Mouse (Mus musculus): Measurements from ENCODE around the gene 4930544D05Rik. TPM values are rescaled to one million over a fixed set of nuclear protein-coding genes. Genes with fewer than 3 reads are reported as not detected.

4930544D05Rik gene
- polyA plus RNA-seq, 1 experiment from 2014 or later = not detected

DNA sequence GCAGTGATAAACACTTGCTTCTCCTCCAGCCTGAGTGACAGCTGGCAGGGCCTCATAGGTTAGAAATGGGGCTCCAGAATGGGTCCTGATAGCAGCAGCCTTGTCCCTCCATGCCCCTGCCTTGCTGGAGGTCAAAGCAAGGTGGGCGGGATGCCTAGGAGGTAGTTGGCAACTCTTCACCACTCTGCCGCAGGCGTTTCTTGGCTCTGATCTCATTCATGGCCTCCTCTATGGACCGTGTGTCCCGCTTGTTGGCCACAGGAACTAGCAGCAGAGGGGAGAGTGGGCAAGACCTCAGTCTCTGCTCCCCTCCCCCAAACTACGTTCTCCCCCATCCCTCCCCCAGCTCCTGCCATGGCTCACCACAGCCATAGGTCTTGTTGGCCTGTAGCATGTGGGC, 48.3 kb downstream of the 4930544D05Rik start:
- Histone ChIP-seq H3K4me3 (no peak overlapping the region), H3K9me3 (no peaks in the 10 kb centered on the region), H3K9ac (no peak overlapping the region), H3K36me3 (peaks cover 24% of the 10 kb centered on the region), H3K4me2 (no peak overlapping the region), H3K4me1 (replicated peaks) (peaks cover 13% of the 10 kb centered on the region), H3K27ac (replicated peaks) (no peak overlapping the region), H3K27me3 (no peaks in the 10 kb centered on the region)
- ATAC-seq (ENCODE audit: low FRiP score, low read depth) = no peak
- WGBS = 94% methylated on average over 6 of the region's 6 CpGs

DNA sequence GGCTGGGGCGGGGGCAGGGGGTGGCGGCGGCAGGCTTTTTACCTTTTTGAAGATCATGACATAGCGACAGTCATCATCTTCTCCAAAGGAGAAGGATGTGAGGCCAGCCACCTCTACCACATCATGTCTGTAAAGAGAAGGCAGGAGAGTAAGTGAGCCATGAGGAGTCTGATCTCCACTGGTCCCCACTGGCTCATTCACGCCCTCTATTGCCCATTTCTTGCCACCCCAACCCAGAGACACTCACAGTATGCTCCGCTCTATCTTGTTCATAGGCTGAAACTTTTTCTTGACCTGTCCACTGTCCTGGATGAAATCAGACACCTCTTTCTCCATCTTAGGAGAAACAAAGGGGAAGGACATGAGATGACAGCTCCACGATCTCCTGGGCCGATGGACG, 49.1 kb downstream of the 4930544D05Rik start:
- H3K4me3 ChIP-seq = no peak overlapping the region
- peaks cover 13% of the 10 kb centered on the region for H3K4me1 ChIP-seq (replicated peaks)
- H3K27ac ChIP-seq (replicated peaks) = no peak overlapping the region
- H3K4me2 ChIP-seq = no peak overlapping the region
- no peak overlapping the region for H3K9ac ChIP-seq
- WGBS = 92% methylated on average over 9 of the region's 9 CpGs
- peaks cover 24% of the 10 kb centered on the region for H3K36me3 ChIP-seq
- no peak for ATAC-seq (ENCODE audit: low FRiP score, low read depth)
- no peaks in the 10 kb centered on the region for H3K9me3 ChIP-seq
- H3K27me3 ChIP-seq = no peaks in the 10 kb centered on the region

Other genes with a start within 250 kb of the 4930544D05Rik start
- 30.7 and 33.6 TPM in 2 replicates for gene Pelp1, start 205.8 kb upstream of the 4930544D05Rik start, polyA plus RNA-seq (2015; fragmentation: Nextera tagmentation; extraction: Ambion mirVana)
- gene Arrb2, start 183.2 kb upstream of the 4930544D05Rik start, polyA plus RNA-seq (2015; fragmentation: Nextera tagmentation; extraction: Ambion mirVana) = 50.3 and 57.5 TPM in 2 replicates
- 45.6 and 49.2 TPM in 2 replicates for gene Med11, start 163.9 kb upstream of the 4930544D05Rik start, polyA plus RNA-seq (2015; fragmentation: Nextera tagmentation; extraction: Ambion mirVana)
- 0.77 and 0.90 TPM in 2 replicates for gene Zmynd15, start 156.4 kb upstream of the 4930544D05Rik start, polyA plus RNA-seq (2015; fragmentation: Nextera tagmentation; extraction: Ambion mirVana)
- gene Cxcl16, start 155.9 kb upstream of the 4930544D05Rik start, polyA plus RNA-seq (2015; fragmentation: Nextera tagmentation; extraction: Ambion mirVana) = 5.2 and 6.1 TPM in 2 replicates
- 3.4 and 4.0 TPM in 2 replicates for gene Tm4sf5, start 110.6 kb upstream of the 4930544D05Rik start, polyA plus RNA-seq (2015; fragmentation: Nextera tagmentation; extraction: Ambion mirVana)
- 0.42 TPM in 1 of 2 replicates, not detected in the other for gene Vmo1, start 101.2 kb upstream of the 4930544D05Rik start, polyA plus RNA-seq (2015; fragmentation: Nextera tagmentation; extraction: Ambion mirVana)
- 0.21 and 0.26 TPM in 2 replicates for gene Gltpd2, start 96.7 kb upstream of the 4930544D05Rik start, polyA plus RNA-seq (2015; fragmentation: Nextera tagmentation; extraction: Ambion mirVana)
- 763 and 792 TPM in 2 replicates for gene Psmb6, start 90.5 kb upstream of the 4930544D05Rik start, polyA plus RNA-seq (2015; fragmentation: Nextera tagmentation; extraction: Ambion mirVana)
- gene Gm40193, start 82.9 kb upstream of the 4930544D05Rik start, polyA plus RNA-seq (2015; fragmentation: Nextera tagmentation; extraction: Ambion mirVana) = not detected in 2 replicates
- gene Pld2, start 75.8 kb upstream of the 4930544D05Rik start, polyA plus RNA-seq (2015; fragmentation: Nextera tagmentation; extraction: Ambion mirVana) = 17.3 and 20.4 TPM in 2 replicates
- 18.1 and 20.5 TPM in 2 replicates for gene Mink1, start 53.0 kb upstream of the 4930544D05Rik start, polyA plus RNA-seq (2015; fragmentation: Nextera tagmentation; extraction: Ambion mirVana)
- gene Chrne, start 3.4 kb downstream of the 4930544D05Rik start, polyA plus RNA-seq (2015; fragmentation: Nextera tagmentation; extraction: Ambion mirVana) = 0.24 and 0.51 TPM in 2 replicates
- gene Gp1ba, start 23.3 kb downstream of the 4930544D05Rik start, polyA plus RNA-seq (2015; fragmentation: Nextera tagmentation; extraction: Ambion mirVana) = 0.24 and 0.38 TPM in 2 replicates
- 94.8 and 109 TPM in 2 replicates for gene Rnf167, start 31.4 kb downstream of the 4930544D05Rik start, polyA plus RNA-seq (2015; fragmentation: Nextera tagmentation; extraction: Ambion mirVana)
- 167 and 176 TPM in 2 replicates for gene Slc25a11, start 31.6 kb downstream of the 4930544D05Rik start, polyA plus RNA-seq (2015; fragmentation: Nextera tagmentation; extraction: Ambion mirVana)
- gene Pfn1, start 38.8 kb downstream of the 4930544D05Rik start, polyA plus RNA-seq (2015; fragmentation: Nextera tagmentation; extraction: Ambion mirVana) = 722 and 792 TPM in 2 replicates
- gene Eno3, start 41.4 kb downstream of the 4930544D05Rik start, polyA plus RNA-seq (2015; fragmentation: Nextera tagmentation; extraction: Ambion mirVana) = 6.7 and 8.7 TPM in 2 replicates
- gene Spag7, start 53.6 kb downstream of the 4930544D05Rik start, polyA plus RNA-seq (2015; fragmentation: Nextera tagmentation; extraction: Ambion mirVana) = 152 and 164 TPM in 2 replicates
- 23.4 and 27.5 TPM in 2 replicates for gene Camta2, start 72.3 kb downstream of the 4930544D05Rik start, polyA plus RNA-seq (2015; fragmentation: Nextera tagmentation; extraction: Ambion mirVana)
- gene Inca1, start 84.3 kb downstream of the 4930544D05Rik start, polyA plus RNA-seq (2015; fragmentation: Nextera tagmentation; extraction: Ambion mirVana) = 1.8 and 1.9 TPM in 2 replicates
- 1.7 and 1.9 TPM in 2 replicates for gene Kif1c, start 84.7 kb downstream of the 4930544D05Rik start, polyA plus RNA-seq (2015; fragmentation: Nextera tagmentation; extraction: Ambion mirVana)
- gene Zfp3, start 148.4 kb downstream of the 4930544D05Rik start, polyA plus RNA-seq (2015; fragmentation: Nextera tagmentation; extraction: Ambion mirVana) = 15.8 and 16.1 TPM in 2 replicates
- 0.39 TPM in 1 of 2 replicates, not detected in the other for gene Scimp, start 196.7 kb downstream of the 4930544D05Rik start, polyA plus RNA-seq (2015; fragmentation: Nextera tagmentation; extraction: Ambion mirVana)
- gene Rabep1, start 228.9 kb downstream of the 4930544D05Rik start, polyA plus RNA-seq (2015; fragmentation: Nextera tagmentation; extraction: Ambion mirVana) = 85.5 and 88.9 TPM in 2 replicates